Mouse (Mus musculus) forebrain, embryonic 14.5 days (tissue): ENCODE measurements around the gene Unc79. TPM values are rescaled to one million over a fixed set of nuclear protein-coding genes. Genes with fewer than 3 reads are reported as not detected.

Source experiments
- ATAC-seq: fragments of 200-750 bp; cut with Nextera tagmentation; 2 replicates; pipeline ENCODE4 v1.8.0; 2017; ENCODE audit warnings: mild to moderate bottlenecking, moderate library complexity
- DNase-seq: peaks from one replicate; pipeline ENCODE4 v3.0.0-alpha.2; 2015; ENCODE audit warnings: low spot score
- H3K27ac ChIP-seq: fragments of 300-500 bp; sonication (generic); 2 replicates; pipeline ENCODE4 v1.5.1; 2014; ENCODE audit warnings: low read depth, mild to moderate bottlenecking, control low read depth, low read length, moderate library complexity
- H3K27me3 ChIP-seq: fragments of 300-500 bp; sonication (generic); replicated peaks from 2 replicates; pipeline ENCODE4 v1.6.1; 2014; ENCODE audit warnings: low read length, control low read depth, mixed read lengths; ENCODE audit not compliant: control insufficient read depth, insufficient read depth
- H3K36me3 ChIP-seq: fragments of 300-500 bp; sonication (generic); 2 replicates; pipeline ENCODE4 v1.6.1; 2014; ENCODE audit warnings: low read length, control low read depth; ENCODE audit not compliant: control insufficient read depth, insufficient read depth
- H3K4me1 ChIP-seq: fragments of 300-500 bp; sonication (generic); 2 replicates; pipeline ENCODE4 v1.6.1; 2014; ENCODE audit warnings: antibody characterized with exemption, low read length, control low read depth; ENCODE audit not compliant: control insufficient read depth, insufficient read depth
- H3K4me2 ChIP-seq: fragments of 300-500 bp; sonication (generic); 2 replicates; pipeline ENCODE4 v1.6.1; 2014; ENCODE audit warnings: mild to moderate bottlenecking, control low read depth, low read length
- H3K4me3 ChIP-seq: fragments of 300-500 bp; sonication (generic); 2 replicates; pipeline ENCODE4 v1.5.1; 2014; ENCODE audit warnings: low read depth, low read length, control low read depth
- H3K9ac ChIP-seq: fragments of 300-500 bp; sonication (generic); 2 replicates; pipeline ENCODE4 v1.6.1; 2014; ENCODE audit warnings: mild to moderate bottlenecking, low read length, control low read depth, moderate library complexity
- H3K9me3 ChIP-seq: fragments of 300-500 bp; sonication (generic); replicated peaks from 2 replicates; pipeline ENCODE4 v1.6.1; 2016; ENCODE audit warnings: low read length, control low read depth, mixed read lengths; ENCODE audit not compliant: control insufficient read depth
- WGBS: fragments of 180-500 bp; shearing (Covaris S2); extraction: QIAGEN DNeasy Blood & Tissue Kit; methylation state at CpG from one replicate; pipeline ENCODE4 v1.1.7; 2014; 5-methylcytosine and 5-hydroxymethylcytosine counted together
- microRNA-seq: library from miRNA; unstranded; fragments of <30 nt; microRNA quantifications from one replicate; pipeline ENCODE4, GENCODE M21; 2016
- polyA plus RNA-seq: library from polyadenylated mRNA; unstranded; fragments of >200 nt; fragmentation: Nextera tagmentation; extraction: Ambion mirVana; gene quantifications from 2 replicates; pipeline ENCODE4 v1.2.1, GENCODE M21; 2014

Unc79 gene
- polyA plus RNA-seq, 1 experiment from 2014 or later, result 6.0 TPM

DNA sequence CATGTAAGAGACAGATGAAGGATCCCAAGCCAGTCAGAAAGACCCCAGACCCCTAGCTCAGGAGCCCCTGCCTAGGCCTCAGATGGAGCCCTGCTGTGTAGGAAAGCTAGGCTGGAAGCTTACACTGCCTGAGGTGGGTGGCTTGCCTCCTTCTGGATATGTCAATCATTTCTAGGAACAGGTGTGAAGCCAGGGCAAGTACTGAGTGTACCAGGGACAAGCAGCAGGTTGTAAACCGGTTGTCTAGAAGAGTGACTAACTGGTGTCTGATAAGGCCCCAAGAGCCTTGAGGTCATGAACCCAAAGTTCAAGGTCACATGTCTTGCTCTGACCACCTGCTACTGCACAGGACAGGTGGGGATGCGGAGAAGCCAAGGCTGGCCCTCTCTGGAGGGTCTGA, 264.9 kb downstream of the Unc79 start:
- no peak overlapping the region for H3K4me2 ChIP-seq
- H3K27ac ChIP-seq, result no peak overlapping the region
- H3K36me3 ChIP-seq, result no peaks in the 10 kb centered on the region
- ATAC-seq (no peak), DNase-seq (no peak)
- no peaks in the 10 kb centered on the region for H3K9me3 ChIP-seq
- no peaks in the 10 kb centered on the region for H3K27me3 ChIP-seq
- WGBS, result 97% methylated on average over 2 of the region's 2 CpGs
- H3K4me3 ChIP-seq, result no peak overlapping the region
- H3K9ac ChIP-seq, result no peak overlapping the region
- H3K4me1 ChIP-seq, result peaks cover 9% of the 10 kb centered on the region

DNA sequence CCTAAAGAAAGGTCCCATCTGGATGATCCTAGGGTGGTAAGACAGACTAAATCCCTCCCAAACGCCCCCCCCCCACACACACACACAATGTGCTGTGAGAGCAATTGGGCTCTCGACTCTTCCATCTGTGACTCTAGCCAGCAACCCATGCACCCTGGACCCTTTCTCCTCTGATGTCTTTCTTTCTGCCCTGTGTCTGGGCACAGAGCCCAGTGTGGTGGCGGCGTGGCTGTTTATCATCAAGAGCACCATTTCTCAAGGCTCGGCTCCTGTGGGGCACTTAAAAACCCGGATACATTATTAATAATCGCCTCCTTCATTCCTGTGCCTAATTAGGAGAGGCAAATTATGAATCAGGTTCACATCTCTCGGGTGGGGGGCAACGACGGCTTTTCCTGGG, 265.6 kb downstream of the Unc79 start:
- Histone ChIP-seq H3K9ac (no peak overlapping the region), H3K4me3 (no peak overlapping the region), H3K36me3 (no peaks in the 10 kb centered on the region), H3K4me1 (peaks cover 9% of the 10 kb centered on the region), H3K9me3 (no peaks in the 10 kb centered on the region), H3K27ac (no peak overlapping the region), H3K4me2 (no peak overlapping the region), H3K27me3 (no peaks in the 10 kb centered on the region)
- peak; percentile 86 for ATAC-seq
- peak; percentile 82 for DNase-seq
- WGBS, result 14% methylated on average over 10 of the region's 10 CpGs

DNA sequence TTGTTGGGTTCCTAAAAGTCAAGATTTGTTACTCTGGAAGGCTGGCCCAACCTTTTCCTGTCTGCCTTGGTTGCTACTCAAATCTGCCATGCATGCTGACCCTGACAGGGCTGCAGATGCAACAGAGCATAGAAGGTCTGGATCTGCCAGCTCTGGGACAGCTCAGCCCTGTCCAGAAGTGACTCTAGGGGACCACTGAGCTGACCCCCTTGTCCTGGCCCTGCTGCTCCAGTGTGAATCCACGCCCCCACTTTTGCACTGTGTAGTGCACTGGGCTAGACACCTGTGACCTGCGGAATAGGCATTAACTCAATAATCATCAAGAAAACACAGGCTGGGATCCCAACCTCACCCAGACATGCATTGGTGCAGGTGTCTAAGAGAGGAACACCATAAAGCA, 266.1 kb downstream of the Unc79 start:
- H3K27ac ChIP-seq, result 0 out of 2 replicates have a peak overlapping the region, but pooled peaks have one; percentile 11

DNA sequence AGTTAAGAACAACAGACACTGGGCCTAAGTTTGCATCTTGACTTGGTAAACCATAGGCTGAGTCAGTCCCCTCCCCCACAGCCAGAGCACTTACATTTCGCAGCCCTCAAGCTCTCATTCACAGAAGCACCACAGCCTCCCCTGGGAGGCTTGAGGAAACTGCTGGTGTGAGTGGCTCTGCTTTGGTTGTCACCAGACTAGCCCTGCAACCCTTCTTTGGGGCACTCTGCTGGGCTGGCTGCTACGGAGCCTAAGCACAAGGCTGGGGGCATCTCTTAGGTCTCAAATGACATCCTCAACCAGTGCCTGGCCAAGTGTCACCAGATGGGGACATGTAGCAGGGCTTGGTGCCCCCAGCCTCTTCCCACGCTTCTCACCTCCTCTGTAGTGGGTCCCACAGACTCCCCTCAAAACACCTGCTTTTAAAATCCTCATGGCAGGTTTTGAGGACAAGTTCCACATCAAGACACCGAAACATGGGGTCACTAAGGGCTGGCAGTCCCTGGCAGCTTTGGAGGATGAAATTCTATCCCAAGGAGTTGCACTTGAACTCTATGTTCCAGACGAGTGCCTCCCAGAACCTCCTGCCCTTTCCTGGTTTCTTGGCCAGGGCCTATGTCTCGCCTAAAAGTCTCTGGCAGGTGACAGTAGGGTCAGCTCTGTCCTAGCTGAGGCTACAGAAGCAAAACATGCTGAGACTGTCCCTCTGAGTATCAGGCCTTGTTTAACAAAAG, 267.4 kb downstream of the Unc79 start:
- Histone ChIP-seq H3K4me3 (no peak overlapping the region), H3K4me2 (no peak overlapping the region), H3K27me3 (no peaks in the 10 kb centered on the region), H3K9me3 (no peaks in the 10 kb centered on the region), H3K27ac (no peak overlapping the region), H3K9ac (no peak overlapping the region), H3K36me3 (no peaks in the 10 kb centered on the region), H3K4me1 (peaks cover 9% of the 10 kb centered on the region)
- no peak for DNase-seq
- no peak for ATAC-seq
- WGBS, result 75% methylated on average over 6 of the region's 6 CpGs

More for the DNA sequence above, 266.1 kb downstream of the Unc79 start:
- ATAC-seq (peak; percentile 18; the same call in 1 of the 2 replicates), DNase-seq (no peak)
- Histone ChIP-seq H3K27me3 (no peaks in the 10 kb centered on the region), H3K4me3 (no peak overlapping the region), H3K4me1 (peaks cover 9% of the 10 kb centered on the region), H3K9me3 (no peaks in the 10 kb centered on the region), H3K9ac (no peak overlapping the region), H3K36me3 (no peaks in the 10 kb centered on the region), H3K4me2 (no peak overlapping the region)
- WGBS, result 82% methylated on average over 2 of the region's 2 CpGs

DNA sequence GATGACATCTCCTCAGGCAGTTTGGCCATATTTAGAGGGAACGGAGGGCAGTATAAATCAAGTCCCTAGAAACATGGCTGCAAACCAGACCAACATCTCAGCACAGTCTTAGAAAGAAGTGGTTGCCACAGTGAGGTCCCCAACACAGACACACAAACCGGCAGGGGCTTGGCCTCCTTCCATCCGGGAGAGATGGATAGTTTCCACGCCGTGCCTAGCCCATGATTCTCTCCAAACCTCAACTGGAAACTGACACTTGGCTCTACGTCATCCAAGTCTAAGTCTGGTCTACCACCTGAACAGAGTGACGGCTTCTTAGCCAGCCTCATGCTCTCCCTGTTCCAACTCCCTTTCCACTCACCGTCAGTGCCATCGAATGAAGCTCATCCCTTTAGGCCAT, 275.0 kb downstream of the Unc79 start:
- H3K4me1 ChIP-seq, result no peaks in the 10 kb centered on the region
- no peak overlapping the region for H3K4me2 ChIP-seq
- H3K9me3 ChIP-seq, result no peaks in the 10 kb centered on the region
- no peak overlapping the region for H3K9ac ChIP-seq
- no peak for DNase-seq
- 91% methylated on average over 9 of the region's 9 CpGs for WGBS
- no peaks in the 10 kb centered on the region for H3K36me3 ChIP-seq
- no peak overlapping the region for H3K27ac ChIP-seq
- ATAC-seq, result no peak
- no peak overlapping the region for H3K4me3 ChIP-seq
- no peaks in the 10 kb centered on the region for H3K27me3 ChIP-seq

DNA sequence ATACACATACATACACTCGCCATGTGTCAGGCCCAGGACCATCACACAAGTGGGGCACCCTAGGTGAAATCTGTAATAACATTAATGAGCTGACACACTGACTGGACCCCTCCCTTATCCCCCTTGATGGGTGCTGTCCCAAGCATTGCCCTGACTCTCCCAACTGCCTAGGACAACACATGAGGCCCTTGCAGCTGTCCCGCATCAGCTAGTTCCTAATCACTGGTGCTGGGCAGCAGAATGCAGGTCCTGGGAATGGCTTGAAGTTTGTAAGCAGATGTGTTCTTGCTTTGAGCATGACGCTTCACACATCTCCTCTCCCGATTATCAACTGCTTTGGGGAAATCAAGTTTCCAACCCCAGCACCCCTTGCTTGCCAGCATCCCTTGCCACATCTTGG, 277.5 kb downstream of the Unc79 start:
- Histone ChIP-seq H3K4me2 (no peak overlapping the region), H3K36me3 (no peaks in the 10 kb centered on the region), H3K9me3 (no peaks in the 10 kb centered on the region), H3K4me1 (no peaks in the 10 kb centered on the region), H3K27ac (no peak overlapping the region), H3K27me3 (no peaks in the 10 kb centered on the region), H3K9ac (no peak overlapping the region), H3K4me3 (no peak overlapping the region)
- DNase-seq, result no peak
- 65% methylated on average over 4 of the region's 4 CpGs for WGBS
- no peak for ATAC-seq

DNA sequence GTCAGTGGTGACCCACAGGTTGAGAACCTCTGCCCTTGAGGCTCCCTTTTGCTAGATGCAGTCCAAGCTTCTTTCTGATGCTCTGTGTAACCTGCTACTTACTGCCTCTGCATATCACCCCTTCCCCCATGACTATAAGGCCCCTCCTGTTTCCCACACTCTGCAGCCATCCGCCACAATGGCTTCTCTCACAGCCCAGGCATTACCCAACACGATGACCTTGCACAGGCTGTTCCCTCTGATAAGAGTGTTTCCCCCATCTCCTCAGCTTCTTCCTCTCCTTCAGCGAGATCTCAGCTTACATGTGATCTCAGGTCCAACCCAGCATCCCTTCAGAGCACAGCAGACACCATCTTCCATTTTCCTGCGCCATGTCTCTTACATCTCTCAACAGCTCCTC, 280.4 kb downstream of the Unc79 start:
- 92% methylated on average over 4 of the region's 4 CpGs for WGBS
- no peaks in the 10 kb centered on the region for H3K4me1 ChIP-seq

More for the DNA sequence above, 280.4 kb downstream of the Unc79 start:
- Histone ChIP-seq H3K27me3 (no peaks in the 10 kb centered on the region), H3K9ac (no peak overlapping the region), H3K4me2 (no peak overlapping the region), H3K4me3 (no peak overlapping the region), H3K36me3 (no peaks in the 10 kb centered on the region), H3K27ac (no peak overlapping the region), H3K9me3 (no peaks in the 10 kb centered on the region)
- no peak for DNase-seq
- no peak for ATAC-seq

Small RNA genes lying within 50 kb of the gene (microRNA-seq; reads per million reads assigned to microRNA genes)
- not detected for gene Gm44324

Other genes with a start within 250 kb of the Unc79 start
- gene Itpk1, start 243.9 kb upstream of the Unc79 start, polyA plus RNA-seq, result 47.1 and 57.5 TPM in 2 replicates
- gene Moap1, start 205.2 kb upstream of the Unc79 start, polyA plus RNA-seq, result 47.0 and 59.8 TPM in 2 replicates
- 12.3 and 14.2 TPM in 2 replicates for gene Tmem251, start 205.1 kb upstream of the Unc79 start, polyA plus RNA-seq
- gene Gm28051, start 191.1 kb upstream of the Unc79 start, polyA plus RNA-seq, result not detected in 2 replicates
- 30.6 and 36.6 TPM in 2 replicates for gene Gon7, start 191.1 kb upstream of the Unc79 start, polyA plus RNA-seq
- 53.0 and 58.2 TPM in 2 replicates for gene Ubr7, start 190.9 kb upstream of the Unc79 start, polyA plus RNA-seq
- gene Gm20604, start 190.2 kb upstream of the Unc79 start, polyA plus RNA-seq, result 40.4 and 41.3 TPM in 2 replicates
- 15.6 and 17.2 TPM in 2 replicates for gene Btbd7, start 70.4 kb upstream of the Unc79 start, polyA plus RNA-seq
- gene Cox8c, start 49.5 kb upstream of the Unc79 start, polyA plus RNA-seq, result not detected in 2 replicates